Mouse (Mus musculus) lung, postnatal 25 days (tissue): ENCODE measurements around the gene Ly6g6c.
"Not testable (repeated sequence)": the region's sequence is repeated elsewhere in the genome, so short reads cannot be mapped to it uniquely, and the experiment has no call there.

Experiments used
- DNase-seq: peaks from one replicate; pipeline ENCODE4 v3.0.0; 2022; ENCODE audit warnings: low spot score

Gene Ly6g6c

DNA sequence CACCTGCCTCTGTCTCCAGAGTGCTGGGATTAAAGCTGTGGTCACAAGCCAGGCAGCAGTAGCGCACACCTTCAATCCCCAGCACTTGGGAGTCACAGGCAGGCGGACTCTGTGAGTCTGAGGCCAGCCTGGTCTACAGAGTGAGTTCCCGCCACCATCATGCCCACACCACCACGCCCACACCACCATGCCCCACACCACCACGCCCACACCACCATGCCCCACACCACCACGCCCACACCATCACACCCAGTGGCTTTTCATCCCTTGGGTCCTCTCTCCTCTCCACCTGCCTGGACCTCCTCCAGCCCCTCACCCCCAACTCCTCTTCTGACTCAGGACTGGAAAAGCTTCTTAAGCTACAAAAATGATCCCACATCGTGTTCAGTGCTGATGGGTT, 33.3 kb upstream of the Ly6g6c start:
- no peak for DNase-seq

DNA sequence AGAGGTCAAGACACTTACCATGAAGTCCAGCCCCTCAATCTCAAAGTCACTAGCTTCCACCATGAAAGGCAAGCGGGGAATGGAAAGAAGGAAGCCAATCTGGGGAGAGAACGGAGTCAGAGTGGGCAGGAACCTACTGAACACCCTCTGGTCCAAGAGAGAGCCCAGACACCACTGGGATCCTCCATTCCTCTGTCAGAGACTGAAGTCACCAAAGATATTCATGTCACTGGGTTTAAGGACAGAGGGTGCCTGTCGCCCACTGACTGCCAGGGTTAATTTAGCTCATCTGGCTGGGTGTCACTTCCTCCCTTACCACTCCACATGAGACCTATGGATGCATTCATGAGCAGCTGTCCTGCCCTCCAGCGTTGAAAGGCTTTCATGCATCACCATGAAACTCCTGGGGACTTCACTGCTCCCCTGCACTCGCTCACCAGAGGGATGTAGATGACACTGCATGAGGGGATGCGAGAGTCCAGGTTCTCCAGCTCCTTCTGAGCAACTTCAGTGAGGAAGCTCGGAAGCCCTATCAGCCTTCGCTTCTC, 32.8 kb upstream of the Ly6g6c start:
- DNase-seq: no peak

DNA sequence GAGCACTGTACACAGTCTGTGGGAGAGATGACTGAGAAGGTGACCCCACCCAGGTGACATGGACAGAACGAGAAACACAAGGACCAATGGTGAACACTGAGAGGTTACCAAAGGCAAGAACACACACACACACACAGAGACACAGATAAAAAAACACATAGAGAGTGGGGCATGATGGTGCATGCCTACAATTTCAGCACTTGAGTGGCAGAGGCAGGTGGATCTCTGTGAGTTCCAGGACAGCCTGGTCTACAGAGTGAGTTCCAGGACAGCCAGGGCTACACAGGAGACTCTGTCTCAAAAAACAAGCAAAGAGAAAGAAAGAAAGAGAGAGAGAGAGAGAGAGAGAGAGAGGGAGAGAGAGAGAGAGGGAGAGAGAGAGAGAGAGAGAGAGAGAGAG, 31.5 kb upstream of the Ly6g6c start:
- DNase-seq: not testable (repeated sequence)

- no peak for DNase-seq
These were observed 30.3 kb upstream of the Ly6g6c start for GRCm38 (mm10) chr17:35034896-35035295.

- no peak for DNase-seq
These were observed 25.9 kb upstream of the Ly6g6c start for GRCm38 (mm10) chr17:35039121-35039873.

DNA sequence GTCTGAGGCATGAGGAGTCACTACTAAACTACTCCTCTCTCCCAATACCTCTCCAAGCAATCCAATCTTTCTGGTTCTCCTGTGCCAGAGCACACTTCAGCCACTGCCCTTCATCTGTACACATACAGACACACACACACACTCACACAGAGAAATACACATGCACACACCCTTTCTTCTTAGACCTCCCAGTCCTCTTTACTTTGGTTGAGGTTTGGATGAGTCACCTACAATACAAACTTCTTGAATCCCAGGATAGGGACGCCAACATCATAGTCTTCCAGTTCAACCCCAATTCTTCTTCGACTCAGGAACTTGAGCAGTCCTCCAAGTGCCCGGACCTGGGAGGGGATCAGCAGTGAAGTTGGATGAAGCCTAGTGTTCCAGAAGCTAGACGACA, 21.4 kb upstream of the Ly6g6c start:
- DNase-seq: no peak

DNA sequence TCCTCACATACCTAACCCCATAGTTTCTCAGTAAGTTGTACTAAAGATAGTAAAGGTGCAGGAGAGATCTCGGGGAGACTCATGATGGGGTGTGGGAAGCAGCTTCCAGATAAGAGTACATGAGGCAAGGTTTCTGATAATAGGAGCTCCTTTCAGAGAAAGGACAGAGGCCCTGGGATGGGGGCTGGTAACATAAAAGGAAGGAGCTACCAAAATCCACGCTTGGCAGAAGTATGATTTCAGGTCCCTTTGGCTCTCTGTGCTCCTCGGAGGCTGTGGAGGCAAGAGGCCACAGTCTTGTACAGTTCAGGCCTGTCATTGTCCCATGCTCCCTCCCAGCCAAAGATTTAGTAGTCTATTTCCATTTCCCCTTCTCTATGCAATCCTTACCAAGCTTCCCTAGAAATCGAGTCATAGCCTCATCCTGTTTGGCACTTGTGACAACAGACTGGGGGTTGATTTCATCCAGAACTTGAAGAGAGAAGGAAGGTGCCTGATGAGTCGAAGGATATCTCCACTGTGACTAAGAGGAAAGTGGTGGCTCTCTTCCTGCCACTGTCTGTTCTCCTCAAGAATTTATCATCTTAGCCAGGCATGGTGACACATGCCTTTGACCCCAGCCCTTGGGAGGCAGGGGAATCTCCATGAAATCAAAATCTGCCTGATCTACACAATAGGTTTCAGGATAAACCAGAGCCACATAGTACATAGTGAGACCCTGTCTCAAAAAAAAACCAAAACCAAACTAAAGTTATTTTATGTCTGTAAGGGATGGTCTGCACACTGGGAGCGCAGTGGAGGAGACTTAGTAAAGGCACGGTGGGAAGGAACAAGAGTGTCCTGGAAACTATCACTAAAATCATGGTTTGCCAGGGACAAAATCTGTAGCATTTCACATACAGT, 20.0 kb upstream of the Ly6g6c start:
- DNase-seq: no peak

DNA sequence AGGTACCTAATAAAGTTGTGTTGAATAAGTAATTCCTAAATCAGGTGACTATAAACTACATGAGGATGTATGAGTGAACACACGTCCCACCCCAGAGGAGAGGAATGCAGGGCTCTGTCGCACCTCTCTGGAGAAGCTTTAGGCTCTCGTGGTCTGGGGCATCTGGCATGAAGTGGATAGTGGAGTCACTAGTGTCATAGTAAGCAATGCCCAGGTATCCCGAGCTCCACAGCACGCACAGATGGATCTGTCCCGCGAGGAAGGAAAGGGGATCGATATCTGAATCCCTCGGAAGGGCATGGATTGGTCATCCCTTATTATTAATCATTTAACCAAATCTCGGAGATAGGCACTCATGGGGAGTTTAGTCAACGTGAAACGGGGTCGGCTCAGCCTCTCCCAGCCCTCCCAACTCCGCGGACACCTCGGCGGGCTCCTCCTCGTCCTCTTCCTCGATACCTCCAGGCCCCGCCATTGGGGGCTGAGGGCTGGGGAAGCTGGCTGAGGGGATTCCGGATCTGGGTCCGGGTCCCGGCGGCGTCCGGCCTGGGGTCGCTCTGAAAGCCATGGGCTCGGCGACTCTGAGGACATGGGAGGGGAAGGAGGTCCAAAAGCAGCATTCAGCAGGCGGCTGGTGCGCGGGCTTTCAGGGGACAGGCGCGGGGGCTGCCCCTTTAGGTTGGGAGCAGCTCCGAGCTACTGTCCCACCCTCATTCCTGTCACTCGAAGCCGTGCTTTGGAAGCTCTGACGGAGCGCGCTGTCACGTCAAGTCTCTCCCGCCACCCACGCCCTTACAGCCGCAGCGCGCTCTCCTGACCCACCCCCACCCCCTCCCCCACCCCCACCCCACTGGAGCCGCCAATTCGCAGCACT, 19.1 kb upstream of the Ly6g6c start:
- DNase-seq: no peak

DNA sequence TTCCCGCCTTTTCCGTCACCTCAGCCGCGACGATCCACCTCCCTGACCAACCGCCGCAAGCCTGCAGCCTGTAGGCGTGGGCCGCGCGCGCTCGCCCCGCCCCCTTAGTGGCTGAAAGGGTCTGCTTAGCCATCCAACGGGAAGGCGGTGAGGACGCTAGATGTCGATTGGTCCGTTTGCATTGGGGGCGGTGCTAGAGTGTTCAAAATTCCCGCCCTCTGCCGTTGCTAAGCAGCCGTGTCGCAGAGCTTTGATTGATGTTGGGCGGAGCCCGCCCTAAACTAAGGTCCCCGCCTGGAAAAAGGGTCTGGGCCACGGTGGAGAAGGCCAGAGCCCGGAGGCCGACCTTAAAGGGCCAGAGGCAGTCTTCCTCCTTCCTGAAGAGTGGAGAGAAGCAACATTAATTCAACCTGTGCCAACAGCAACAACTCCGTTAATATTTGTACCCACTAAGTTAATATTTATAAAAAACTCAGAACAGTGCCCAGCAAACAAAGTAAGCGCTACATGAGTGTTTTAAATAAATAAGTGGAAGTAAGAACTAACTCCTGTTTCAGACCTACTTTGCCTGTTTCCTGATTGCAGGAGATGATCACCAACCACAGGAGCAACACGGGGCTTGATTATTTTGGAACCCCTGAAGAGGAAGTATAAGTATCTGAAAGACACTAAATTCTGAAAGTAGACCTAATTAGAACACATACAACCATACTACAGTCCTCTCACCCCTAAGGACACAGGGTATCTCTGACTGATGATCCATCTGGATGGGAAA, 18.3 kb upstream of the Ly6g6c start, which contains the start of gene Msh5:
Gene Msh5, minus strand, starts transcription at position 65 of the 775 bp plus-strand sequence.
- peak; percentile 98 for DNase-seq

DNA sequence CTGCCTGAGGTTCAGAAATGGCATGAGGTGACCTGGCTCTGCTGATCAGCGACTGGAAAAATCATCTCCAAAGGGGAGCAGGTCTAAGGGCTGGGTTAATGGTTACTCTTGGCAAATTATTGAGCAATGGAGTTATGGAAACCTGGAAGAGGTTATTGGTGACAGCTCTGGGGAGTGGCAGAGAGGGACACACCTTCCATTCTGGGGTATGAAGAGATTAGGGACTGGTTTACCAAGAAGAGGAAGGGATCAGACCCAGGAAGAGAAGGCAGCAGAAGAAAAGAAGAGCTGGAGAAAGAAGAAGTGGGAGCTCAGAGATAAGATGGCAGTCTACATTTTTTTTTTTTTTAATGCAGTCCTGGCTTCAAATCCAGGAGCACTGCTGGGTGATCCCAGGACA, 17.5 kb upstream of the Ly6g6c start:
- peak; percentile 55 for DNase-seq

GRCm38 (mm10) chr17:35048149-35048931, 16.8 kb upstream of the Ly6g6c start:
- no peak for DNase-seq

- DNase-seq: no peak
These were observed 16.2 kb upstream of the Ly6g6c start for GRCm38 (mm10) chr17:35048932-35049440.

GRCm38 (mm10) chr17:35049561-35050016, 15.6 kb upstream of the Ly6g6c start, which contains the start of gene Clic1:
TSS of gene Clic1 (plus strand) at chr17:35049966.
- peak; percentile 70 for DNase-seq

DNA sequence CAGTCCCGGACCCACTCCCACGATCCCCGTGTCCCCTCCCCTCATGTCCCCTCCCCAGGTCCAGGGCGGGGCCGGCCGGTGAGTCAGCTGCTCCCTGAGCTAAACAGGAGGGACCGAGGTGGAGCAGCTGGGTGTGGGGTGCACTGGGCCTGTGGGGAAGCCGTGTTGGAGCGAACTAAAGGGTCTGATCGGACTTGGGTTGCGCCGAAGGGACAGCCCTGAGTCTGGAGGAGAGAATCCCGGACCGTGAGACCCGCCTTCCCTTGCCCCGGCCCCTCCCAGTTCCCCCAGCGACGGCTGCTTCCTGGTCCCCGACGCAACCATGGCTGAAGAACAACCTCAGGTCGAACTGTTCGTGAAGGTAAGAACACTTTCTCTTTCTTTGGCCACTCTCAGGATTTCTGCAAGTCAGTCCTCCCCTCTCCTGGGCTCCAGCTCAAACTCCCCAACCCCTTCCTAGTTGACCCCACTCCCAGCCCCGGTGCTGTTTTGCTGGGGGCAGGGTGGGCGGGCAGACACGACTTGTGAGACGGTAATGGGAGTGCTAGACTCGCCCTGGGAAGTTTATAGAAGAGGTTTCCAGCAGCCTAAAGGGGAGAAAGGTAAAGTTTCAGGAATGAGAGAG, 14.9 kb upstream of the Ly6g6c start:
- DNase-seq: peak; percentile 87

DNA sequence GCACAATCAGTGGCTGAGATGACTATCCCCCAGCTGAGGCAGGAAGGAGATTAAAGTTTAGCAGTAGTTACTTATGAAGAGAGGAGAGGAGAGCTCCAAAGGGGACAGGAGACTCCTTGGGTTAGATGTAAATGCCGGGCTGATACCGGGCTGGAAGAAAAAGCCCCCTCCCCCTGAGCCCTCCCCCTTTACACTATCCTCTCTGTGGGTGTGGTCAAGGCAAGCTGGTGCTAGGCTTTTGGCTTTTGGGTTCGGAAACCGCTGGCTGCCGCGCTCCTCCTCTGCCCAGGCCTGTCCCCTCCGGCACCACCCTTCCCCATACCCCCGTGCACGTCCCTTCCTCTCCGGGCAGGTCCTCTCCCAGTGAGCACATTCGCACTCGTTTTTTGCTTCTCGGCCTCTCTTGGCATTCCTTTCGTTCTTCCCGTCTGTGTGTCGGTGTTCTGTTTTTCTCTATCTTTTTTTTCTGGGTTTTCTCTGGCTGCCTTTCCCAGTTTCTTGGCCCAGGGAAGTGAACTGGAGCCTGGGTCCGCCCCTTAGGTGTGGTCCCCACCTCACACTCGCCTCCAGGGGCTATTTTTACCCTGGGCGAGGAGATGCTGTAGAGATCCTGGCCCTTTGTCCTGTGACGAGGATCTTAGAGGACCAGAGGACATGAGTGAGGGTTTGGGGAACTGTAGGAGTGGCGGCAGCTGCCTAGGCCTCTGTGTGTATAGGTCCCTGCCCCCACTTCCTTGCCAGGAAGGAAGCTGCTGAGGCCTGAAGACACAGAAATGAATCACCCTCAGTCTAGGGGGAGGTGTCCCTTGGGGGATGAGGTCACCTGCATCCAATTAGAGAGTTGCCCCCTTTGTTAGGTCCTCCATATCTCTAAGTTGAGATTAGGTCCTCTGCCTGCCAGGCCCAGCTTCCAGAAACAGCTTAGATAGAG, 13.8 kb upstream of the Ly6g6c start:
- peak; percentile 90 for DNase-seq

- no peak for DNase-seq
These were observed 12.9 kb upstream of the Ly6g6c start for GRCm38 (mm10) chr17:35052271-35052798.

DNA sequence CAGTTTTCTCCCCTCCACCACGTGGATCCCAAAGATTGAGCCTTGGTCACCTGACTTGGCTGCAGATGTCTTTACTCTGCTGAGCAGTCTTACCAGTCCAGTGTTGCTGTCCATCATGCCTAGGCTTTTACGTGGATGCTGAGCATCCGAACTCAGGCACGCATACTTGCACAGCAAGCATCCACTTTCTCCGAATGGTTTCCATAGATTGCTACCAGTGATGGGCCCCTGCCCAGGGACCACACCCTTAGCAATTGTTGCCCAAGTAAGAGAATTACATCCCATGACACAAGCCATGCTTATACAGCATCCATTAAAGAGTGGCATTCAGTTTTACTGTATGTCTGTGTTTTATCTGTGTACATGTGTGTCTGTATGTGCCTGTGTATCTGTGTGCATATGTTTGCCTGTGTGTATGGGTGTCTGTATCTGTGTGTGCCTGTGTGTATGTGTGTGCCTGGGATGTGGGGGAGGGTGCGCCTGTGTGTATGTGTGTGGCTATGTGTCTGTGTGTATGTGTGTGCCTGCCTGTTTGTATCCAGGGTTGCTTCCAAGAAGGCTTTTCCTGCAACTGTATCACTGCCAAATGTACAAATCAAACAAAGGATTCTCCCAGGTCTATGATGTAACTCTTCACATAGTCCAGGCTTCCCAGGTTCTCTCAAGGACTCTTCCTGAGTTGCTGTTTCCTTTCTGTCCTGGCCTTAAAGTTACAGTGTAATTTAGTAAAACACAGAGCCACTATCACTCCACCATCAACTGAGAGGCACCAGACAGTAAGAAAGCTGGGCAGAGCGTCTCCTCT, 9.3 kb upstream of the Ly6g6c start:
- no peak for DNase-seq
